Mouse (Mus musculus) kidney, adult 2 months (tissue): ENCODE data around the gene Rnf114.

ENCODE experiments used
- CTCF ChIP-seq: fragments of 200-500 bp; conservative IDR thresholded peaks from 2 replicates; pipeline ENCODE4 v1.5.1; 2011; ENCODE audit warnings: low read depth, mild to moderate bottlenecking, control low read depth, low read length, moderate library complexity, mixed read lengths; ENCODE audit not compliant: insufficient read depth, insufficient read length
- POLR2A ChIP-seq: fragments of 200-500 bp; IDR thresholded peaks from one replicate; pipeline ENCODE4 v1.6.1; 2011; ENCODE audit warnings: low read depth, low read length, control low read depth

- no peak for TF ChIP-seq POLR2A
- 0 out of 2 replicates have a peak, but pooled peaks have one; percentile 22 for TF ChIP-seq CTCF
Observed at GRCm38 (mm10) chr2:167519606-167520252, 27.3 kb downstream of the Rnf114 start.
